Mouse (Mus musculus) E14TG2a.4 (cell line): ENCODE measurements around the gene Abcb4.
"Not testable (repeated sequence)": the region's sequence is repeated elsewhere in the genome, so short reads cannot be mapped to it uniquely, and the experiment has no call there.

ENCODE experiments used
- H3K27me3 ChIP-seq: 2 replicates; pipeline ENCODE4 v1.6.1; 2014; ENCODE audit warnings: low read length, control low read depth; ENCODE audit not compliant: insufficient read depth
- H3K36me3 ChIP-seq: 2 replicates; pipeline ENCODE4 v1.6.1; 2014; ENCODE audit warnings: low read length, control low read depth; ENCODE audit not compliant: insufficient read depth
- H3K4me1 ChIP-seq: replicated peaks from 2 replicates; pipeline ENCODE4 v1.6.1; 2014; ENCODE audit warnings: low read depth, low read length, control low read depth
- H3K4me3 ChIP-seq: replicated peaks from 2 replicates; pipeline ENCODE4 v1.5.1; 2014; ENCODE audit warnings: mild to moderate bottlenecking, low read length
- H3K9me3 ChIP-seq: 2 replicates; pipeline ENCODE4 v1.6.1; 2014; ENCODE audit warnings: low read length, control low read depth
- CTCF ChIP-seq: conservative IDR thresholded peaks from 2 replicates; pipeline ENCODE4 v1.5.1; 2014; ENCODE audit warnings: low read length
- NANOG ChIP-seq: IDR thresholded peaks from 2 replicates; pipeline ENCODE4 v1.6.1; 2014; ENCODE audit warnings: borderline replicate concordance, low read length, mixed read lengths
- POU5F1 ChIP-seq: IDR thresholded peaks from 2 replicates; pipeline ENCODE4 v1.6.1; 2014; ENCODE audit warnings: low read length, borderline replicate concordance

Gene Abcb4

DNA sequence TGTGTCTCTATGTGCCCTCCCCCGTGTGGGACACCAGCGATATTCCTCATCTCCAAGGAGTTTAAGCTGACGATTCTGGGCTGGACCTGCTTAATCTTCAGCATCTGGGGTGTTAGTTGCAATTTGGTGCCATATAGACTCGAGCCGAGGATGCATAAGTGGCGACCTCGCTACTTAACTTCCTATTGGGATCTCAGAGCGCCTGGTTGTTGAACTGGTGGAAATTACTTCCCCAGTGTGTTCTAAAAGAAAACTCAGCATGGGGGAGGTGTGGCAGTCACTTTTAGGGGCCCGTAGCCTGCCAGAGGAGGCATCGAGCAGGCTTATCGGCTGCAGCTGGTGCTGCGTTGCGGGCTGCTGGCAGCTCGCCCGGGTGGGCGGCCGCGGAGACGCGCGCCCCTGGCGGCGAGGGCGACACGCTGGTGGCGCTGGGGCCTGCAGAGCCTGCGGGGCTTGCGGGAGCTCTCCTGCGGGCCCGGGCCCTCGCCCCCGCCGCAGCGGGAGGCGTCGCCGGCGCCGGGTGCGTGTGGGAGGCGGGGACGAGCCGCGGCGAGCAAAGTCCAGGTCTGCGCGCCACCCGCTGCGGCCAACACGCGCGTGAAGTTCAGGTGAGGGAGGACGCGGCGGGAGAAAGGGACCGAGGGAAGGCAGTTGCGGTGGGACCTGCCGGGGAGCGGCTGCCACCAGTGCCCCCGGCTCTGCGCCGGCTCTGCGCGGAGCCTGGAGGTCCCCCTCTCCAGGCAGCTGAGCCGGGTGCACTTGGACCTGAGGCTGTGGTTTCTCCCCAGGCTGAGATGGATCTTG lies at the start of gene Abcb4:
TSS of gene Abcb4 (plus strand) at position 418 of the 804 bp plus-strand sequence.
- Histone ChIP-seq H3K36me3 (no peaks in the 10 kb centered on the region), H3K4me3 (peak within 1 kb of the TSS; percentile 80), H3K27me3 (peaks cover 44% of the 10 kb centered on the region), H3K4me1 (peaks cover 9% of the 10 kb centered on the region), H3K9me3 (0 out of 2 replicates have a peak, but pooled peaks cover 3% of the 10 kb centered on the region)
- TF ChIP-seq POU5F1 (no peak), NANOG (no peak), CTCF (no peak)

DNA sequence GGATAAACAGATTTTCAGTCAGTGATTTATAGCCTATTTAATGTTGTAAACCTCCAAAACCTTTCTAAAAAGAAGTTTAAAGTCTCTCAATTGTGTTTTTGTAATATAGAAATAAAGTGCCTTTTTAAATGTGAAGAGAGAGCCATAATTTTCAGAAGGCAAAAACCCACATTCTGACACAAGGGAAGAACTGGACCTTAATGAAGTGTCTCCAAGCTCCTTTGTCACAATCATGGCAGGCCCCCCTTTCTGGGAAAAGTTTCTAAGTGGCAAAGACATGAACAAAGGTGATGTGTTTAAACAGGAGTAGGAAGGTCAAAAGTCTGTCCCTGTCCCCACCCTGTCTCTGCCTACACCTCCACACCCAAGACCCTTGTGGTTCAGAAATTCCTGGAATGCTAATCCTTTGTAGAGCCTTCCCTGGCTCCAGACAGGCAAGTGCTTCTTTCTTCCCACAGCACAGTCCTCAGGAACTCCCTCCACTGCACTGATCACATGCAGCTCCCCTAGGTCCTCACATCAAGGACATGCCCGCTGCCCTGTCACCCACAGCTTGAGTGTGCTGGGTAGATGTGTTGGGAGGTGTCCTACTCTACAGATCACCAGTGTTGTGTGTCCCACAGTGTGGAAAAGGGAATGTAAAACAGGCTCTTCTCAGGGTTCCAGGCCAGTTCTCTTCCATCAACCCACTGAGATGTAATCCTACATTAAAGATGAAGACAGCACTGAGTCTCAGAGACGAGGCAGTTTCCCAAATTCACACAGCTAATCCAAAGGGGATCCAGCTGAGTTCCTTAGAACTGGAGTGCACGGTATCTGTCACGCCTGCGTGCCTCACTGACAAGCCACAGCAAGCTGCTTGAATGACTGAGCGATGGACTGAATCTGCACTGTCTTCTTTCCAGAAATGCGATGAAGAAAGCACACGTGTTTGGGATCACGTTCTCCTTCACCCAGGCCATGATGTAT lies 44.6 kb upstream of the Abcb4 start:
- H3K27me3 ChIP-seq, H3K4me3 ChIP-seq, H3K9me3 ChIP-seq: not testable (repeated sequence)
- Histone ChIP-seq H3K36me3 (peaks cover 27% of the 10 kb centered on the region), H3K4me1 (peaks cover 31% of the 10 kb centered on the region)

DNA sequence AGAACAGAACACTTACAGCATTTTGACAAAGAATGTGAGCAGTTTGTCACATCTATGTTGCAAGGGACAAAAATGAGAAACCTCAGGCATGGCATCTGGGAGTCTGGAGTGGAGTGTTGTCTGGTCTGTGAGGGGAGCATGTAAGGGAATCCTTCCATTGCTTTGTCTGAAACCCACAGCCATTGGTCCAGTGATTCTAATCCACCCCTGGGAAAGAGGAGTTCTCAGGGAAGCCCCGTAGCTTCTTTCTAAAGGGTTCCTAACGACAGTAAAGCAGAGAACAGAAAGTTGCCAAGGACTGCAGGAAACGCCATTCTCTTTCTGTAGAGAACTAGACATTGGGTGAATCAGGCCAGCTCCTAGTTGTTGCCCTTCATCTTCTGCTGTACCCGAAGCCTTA lies 42.7 kb upstream of the Abcb4 start:
- H3K4me3 ChIP-seq: peak overlapping the region; percentile 14; the same call in 1 of the 2 replicates
- H3K4me1 ChIP-seq: peaks cover 31% of the 10 kb centered on the region
- H3K9me3 ChIP-seq: no peaks in the 10 kb centered on the region
- TF ChIP-seq NANOG (no peak), CTCF (no peak), POU5F1 (no peak)
- no peaks in the 10 kb centered on the region for H3K27me3 ChIP-seq
- H3K36me3 ChIP-seq: peaks cover 35% of the 10 kb centered on the region

DNA sequence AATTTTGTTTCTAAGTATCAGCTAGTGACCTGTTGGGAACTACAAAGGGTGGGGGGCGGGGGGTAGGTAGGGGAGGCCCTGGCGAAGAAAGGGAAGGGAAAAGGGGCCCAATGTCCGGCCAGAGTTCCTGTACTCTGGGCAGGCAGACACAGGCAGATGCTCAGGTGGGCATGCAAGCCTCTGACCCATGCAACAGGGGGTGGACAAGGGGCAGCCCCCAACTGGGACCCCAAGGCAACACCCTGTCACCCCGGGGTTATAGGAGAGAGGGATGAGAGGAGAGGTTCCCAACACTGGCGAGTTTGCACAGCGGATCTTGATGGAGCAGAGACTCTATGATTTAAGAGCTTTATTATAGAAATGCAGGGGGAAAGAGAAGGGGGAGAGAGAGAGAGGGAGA lies 36.3 kb upstream of the Abcb4 start:
- H3K4me3 ChIP-seq: no peak overlapping the region
- no peaks in the 10 kb centered on the region for H3K9me3 ChIP-seq
- H3K36me3 ChIP-seq: peaks cover 29% of the 10 kb centered on the region
- H3K27me3 ChIP-seq: no peaks in the 10 kb centered on the region
- H3K4me1 ChIP-seq: no peaks in the 10 kb centered on the region
- TF ChIP-seq POU5F1 (no peak), CTCF (no peak), NANOG (no peak)

DNA sequence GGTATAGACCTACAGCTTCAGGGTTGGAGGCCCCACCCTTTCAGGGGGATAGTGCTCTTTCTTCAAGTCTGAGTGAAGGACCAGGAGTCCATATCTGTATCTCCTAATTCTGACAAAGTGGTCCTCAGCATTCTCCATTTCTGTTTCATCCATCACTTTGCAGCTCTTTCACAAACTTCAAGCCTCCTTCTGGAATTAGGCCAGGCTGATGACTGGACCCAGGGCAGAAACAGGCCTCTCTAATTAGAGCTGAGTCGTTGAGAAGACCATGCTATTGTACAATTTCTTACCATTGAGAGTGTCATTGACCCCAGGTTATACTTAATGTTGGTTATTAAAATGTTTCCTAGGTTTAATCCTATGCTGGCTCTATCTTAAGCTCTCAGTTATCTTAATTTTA lies 31.7 kb upstream of the Abcb4 start:
- no peak for TF ChIP-seq NANOG
- TF ChIP-seq CTCF: no peak
- TF ChIP-seq POU5F1: no peak
- Histone ChIP-seq H3K4me1 (no peaks in the 10 kb centered on the region), H3K4me3 (no peak overlapping the region), H3K36me3 (peaks cover 38% of the 10 kb centered on the region), H3K9me3 (peaks cover 18% of the 10 kb centered on the region), H3K27me3 (no peaks in the 10 kb centered on the region)

DNA sequence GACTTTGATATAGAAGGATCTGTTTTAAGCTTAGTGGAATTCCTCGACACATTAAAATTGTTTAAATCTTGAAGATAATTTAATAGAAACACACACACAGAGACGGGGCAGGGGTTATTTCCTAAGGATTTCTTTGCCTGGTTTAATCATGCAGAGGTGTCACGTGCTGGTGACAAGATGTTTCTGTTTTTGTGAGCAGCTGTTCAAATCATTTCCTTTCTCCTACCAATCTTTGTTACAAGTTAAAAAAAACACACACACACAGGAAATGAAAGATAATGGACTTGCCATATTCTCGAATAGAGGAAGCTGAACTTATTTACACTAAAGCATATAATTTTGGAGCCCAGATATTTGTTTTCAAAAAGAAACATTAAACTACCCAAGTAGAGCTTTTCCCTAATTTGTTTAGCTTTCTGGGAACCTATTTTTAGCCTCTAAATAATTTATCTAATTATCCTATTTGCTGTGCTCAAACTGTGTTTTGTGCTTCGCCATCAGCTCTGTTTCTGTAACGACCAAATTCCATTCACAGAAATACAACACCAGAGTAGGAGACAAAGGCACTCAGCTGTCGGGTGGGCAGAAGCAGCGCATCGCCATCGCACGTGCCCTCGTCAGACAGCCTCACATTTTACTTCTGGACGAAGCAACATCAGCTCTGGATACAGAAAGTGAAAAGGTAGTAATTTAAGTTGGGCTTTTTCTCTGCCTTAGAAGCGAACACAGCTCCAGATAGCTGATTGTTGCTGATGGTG lies 29.8 kb upstream of the Abcb4 start:
- Histone ChIP-seq H3K27me3 (no peaks in the 10 kb centered on the region), H3K4me3 (no peak overlapping the region)
- no peak for TF ChIP-seq CTCF
- TF ChIP-seq NANOG: no peak
- no peak for TF ChIP-seq POU5F1

DNA sequence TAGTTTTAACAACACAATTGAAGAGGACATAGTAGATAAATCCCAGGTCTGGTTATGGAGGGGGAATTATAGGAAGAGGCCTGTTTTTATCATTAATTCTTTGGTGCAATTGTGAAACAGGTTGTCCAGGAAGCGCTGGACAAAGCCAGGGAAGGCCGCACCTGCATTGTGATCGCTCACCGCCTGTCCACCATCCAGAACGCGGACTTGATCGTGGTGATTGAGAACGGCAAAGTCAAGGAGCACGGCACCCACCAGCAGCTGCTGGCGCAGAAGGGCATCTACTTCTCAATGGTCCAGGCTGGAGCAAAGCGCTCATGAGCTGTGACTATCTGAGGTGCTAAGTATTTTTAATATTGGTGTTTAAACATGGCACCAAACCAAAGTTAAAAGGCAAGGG lies 27.9 kb upstream of the Abcb4 start:
- peaks cover 44% of the 10 kb centered on the region for H3K9me3 ChIP-seq
- H3K36me3 ChIP-seq: peaks cover 51% of the 10 kb centered on the region
- not testable (repeated sequence) for H3K4me1 ChIP-seq, H3K27me3 ChIP-seq, H3K4me3 ChIP-seq

More for the DNA sequence above, 29.8 kb upstream of the Abcb4 start:
- Histone ChIP-seq H3K36me3 (peaks cover 51% of the 10 kb centered on the region), H3K9me3 (peaks cover 38% of the 10 kb centered on the region), H3K4me1 (no peaks in the 10 kb centered on the region)

DNA sequence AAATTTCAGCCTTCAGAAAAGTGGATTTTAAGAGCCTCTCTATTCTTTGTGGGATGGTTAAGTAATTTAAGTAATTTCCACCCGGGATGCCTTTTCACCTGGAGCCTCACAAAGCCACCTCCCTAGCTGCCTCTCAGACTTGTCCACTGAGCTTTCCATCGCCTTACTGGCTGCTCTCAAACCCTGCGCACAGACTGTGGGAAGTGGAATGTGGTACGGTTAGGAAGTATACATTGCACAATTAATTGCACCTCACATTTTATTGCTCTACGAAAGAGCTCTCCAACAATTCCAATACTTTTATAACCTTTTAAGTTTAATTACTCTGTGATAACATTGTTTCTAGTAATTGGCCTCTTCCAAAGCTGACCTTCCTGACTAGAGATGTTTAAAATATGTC lies 27.2 kb upstream of the Abcb4 start:
- no peaks in the 10 kb centered on the region for H3K27me3 ChIP-seq
- H3K9me3 ChIP-seq: peaks cover 48% of the 10 kb centered on the region
- TF ChIP-seq POU5F1: no peak
- TF ChIP-seq NANOG: no peak
- no peak for TF ChIP-seq CTCF
- H3K4me3 ChIP-seq: no peak overlapping the region
- no peaks in the 10 kb centered on the region for H3K4me1 ChIP-seq
- peaks cover 49% of the 10 kb centered on the region for H3K36me3 ChIP-seq
